Mouse (Mus musculus) megakaryocyte-erythroid progenitor cell, adult 5 weeks (primary cell): ENCODE data around the gene Gtpbp2. TPM values are rescaled to one million over a fixed set of nuclear protein-coding genes. Genes with fewer than 3 reads are reported as not detected.

ENCODE experiments used
- polyA plus RNA-seq: library from polyadenylated mRNA; stranded (reverse); fragments of >175 nt; gene quantifications from 2 replicates; pipeline ENCODE4 v1.2.3, GENCODE M21; 2012

Gene Gtpbp2
- 112 and 139 TPM in 2 replicates for polyA plus RNA-seq

DNA sequence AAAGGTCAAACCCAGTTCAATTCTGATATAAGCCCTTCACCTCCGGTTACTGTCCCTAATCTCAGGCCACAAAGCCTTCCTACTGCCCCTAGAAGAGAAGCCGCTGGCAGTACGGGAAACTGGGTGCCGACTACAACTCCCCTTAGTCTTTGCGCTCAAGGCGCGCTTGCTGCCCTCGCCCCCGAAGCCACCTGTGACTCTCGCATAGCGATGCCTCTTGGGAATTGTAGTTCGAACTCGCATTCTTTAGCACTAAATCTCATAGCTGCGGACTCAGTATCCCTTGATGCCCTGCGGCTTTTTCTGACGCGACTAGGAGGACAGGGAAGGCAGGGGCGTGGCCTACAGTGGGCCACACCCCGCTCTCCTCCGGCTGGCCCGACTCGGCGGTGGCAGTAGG, at the start of gene Gtpbp2:
Gene Gtpbp2, plus strand, starts transcription at position 347 of the 400 bp plus-strand sequence.

DNA sequence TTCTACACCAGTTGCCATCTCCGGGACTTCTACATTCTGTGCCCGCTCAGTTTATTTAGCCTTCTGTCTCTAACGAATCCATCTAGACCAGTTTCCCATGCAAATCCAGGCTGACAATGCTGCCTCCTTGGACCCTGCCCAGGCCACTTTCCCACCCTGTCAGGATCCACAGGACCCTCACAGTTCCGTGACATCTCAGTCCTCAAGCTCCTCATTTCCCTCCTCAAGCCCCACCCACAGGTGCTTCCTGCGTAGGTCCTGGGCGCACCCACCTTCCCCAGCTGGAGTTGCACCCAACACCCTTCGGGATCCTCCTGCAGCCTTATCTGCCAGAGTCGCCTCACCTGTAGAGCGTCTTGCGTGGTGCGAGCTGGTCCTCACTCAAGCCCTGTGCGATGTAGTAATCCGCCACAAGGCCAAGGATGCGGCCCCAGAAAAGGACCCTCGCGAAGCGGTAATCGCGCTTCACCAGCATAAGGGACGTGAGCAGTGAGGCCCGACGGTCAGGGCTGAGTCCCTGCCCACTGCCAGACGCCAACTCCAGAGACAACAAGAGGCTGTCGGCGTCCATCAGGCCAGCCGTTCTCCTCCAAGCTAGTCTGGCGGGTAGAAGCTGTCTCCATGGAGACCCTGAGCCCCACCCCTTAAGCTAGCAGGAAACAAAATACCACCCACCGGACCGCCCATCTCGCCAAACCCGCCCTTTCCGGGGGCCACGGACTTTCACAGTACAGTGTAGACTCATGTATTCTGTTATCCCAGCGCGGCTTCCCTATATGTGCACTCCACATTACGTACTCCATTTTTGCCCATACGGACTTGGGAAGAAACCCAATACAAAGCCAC, 17.0 kb upstream of the Gtpbp2 start, which contains the start of gene Rsph9:
Gene Rsph9, minus strand, starts transcription at position 639 of the 846 bp plus-strand sequence.

DNA sequence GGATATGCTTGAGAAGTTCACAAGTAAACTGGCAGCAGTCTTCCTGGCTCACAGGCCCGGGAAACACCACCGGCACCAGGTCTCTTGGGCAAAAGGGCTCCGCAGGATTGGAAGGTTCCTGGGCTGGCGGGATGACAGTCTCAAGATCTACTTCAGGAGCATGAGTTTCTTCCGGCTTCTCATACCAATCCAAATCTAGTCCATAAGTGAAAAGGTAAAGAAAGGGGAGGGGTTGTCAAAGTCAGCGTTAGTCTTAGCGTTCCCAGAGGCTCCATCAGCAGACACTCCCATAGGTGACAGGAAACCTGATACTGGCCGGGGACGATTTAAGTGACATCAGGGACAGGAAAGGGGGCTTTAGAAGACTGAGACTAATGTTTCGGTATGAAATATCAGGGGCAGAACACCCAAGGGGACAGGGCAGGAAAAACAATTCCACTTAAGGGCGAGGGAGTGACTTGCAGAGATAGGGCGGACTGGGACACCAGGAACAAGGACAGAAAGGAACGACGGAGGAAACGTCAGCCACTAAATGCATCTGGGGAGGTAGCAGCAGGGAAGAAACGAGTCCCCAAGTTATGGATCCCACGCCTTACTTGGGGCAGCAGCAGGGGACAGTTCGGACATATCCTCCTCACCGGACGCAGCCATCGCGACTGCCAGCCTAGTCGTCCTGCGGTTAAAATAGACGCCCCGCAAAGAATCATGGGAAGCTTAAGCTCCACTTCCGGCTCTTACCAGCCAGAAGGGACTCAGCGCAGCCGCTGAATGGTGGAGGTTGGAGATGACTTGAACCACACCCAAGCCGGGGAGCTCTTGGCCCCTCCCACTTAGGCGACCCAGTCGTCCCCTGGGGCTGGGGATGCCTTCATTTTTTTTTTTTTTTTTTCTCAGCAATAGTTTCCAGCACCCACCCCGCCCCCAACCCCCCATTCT, 7.7 kb upstream of the Gtpbp2 start, which contains the start of gene Mad2l1bp:
Gene Mad2l1bp, minus strand, starts transcription at position 707 of the 936 bp plus-strand sequence.

GRCm38 (mm10) chr17:46202421-46203071, 41.7 kb downstream of the Gtpbp2 start, which contains the start of the genes Polh and Xpo5:
Polh (minus strand) TSS chr17:46202645.
Xpo5 (plus strand) TSS chr17:46202782.

Other genes with a start within 250 kb of the Gtpbp2 start
- gene Vegfa, start 128.7 kb upstream of the Gtpbp2 start, polyA plus RNA-seq = 106 and 146 TPM in 2 replicates
- gene Mrps18a, start 50.0 kb upstream of the Gtpbp2 start, polyA plus RNA-seq = 90.0 and 93.5 TPM in 2 replicates
- gene Rsph9, start 16.8 kb upstream of the Gtpbp2 start, polyA plus RNA-seq = 0.23 and 0.36 TPM in 2 replicates
- 11.5 and 11.8 TPM in 2 replicates for gene Mad2l1bp, start 7.5 kb upstream of the Gtpbp2 start, polyA plus RNA-seq
- 0.82 and 1.4 TPM in 2 replicates for gene Polh, start 41.6 kb downstream of the Gtpbp2 start, polyA plus RNA-seq
- gene Xpo5, start 41.8 kb downstream of the Gtpbp2 start, polyA plus RNA-seq = 16.9 and 17.7 TPM in 2 replicates
- 21.2 and 31.5 TPM in 2 replicates for gene Polr1c, start 87.0 kb downstream of the Gtpbp2 start, polyA plus RNA-seq
- gene Yipf3, start 87.0 kb downstream of the Gtpbp2 start, polyA plus RNA-seq = 168 and 176 TPM in 2 replicates
- gene Lrrc73, start 92.5 kb downstream of the Gtpbp2 start, polyA plus RNA-seq = 2.4 and 4.3 TPM in 2 replicates
- gene Tjap1, start 122.0 kb downstream of the Gtpbp2 start, polyA plus RNA-seq = 80.2 and 88.3 TPM in 2 replicates
- 0.73 and 0.76 TPM in 2 replicates for gene Dlk2, start 136.4 kb downstream of the Gtpbp2 start, polyA plus RNA-seq
- gene Abcc10, start 167.3 kb downstream of the Gtpbp2 start, polyA plus RNA-seq = 6.9 and 8.7 TPM in 2 replicates
- 1.9 and 4.1 TPM in 2 replicates for gene Zfp318, start 222.7 kb downstream of the Gtpbp2 start, polyA plus RNA-seq